Mouse (Mus musculus): ENCODE data around the gene Smox. TPM values are rescaled to one million over a fixed set of nuclear protein-coding genes. Genes with fewer than 3 reads are reported as not detected.
A peak's percentile ranks its signal among the peaks of the same experiment; 100 is the strongest.

The Smox gene
- polyA plus RNA-seq, 2 experiments = 37.9 to 68.8 TPM

DNA sequence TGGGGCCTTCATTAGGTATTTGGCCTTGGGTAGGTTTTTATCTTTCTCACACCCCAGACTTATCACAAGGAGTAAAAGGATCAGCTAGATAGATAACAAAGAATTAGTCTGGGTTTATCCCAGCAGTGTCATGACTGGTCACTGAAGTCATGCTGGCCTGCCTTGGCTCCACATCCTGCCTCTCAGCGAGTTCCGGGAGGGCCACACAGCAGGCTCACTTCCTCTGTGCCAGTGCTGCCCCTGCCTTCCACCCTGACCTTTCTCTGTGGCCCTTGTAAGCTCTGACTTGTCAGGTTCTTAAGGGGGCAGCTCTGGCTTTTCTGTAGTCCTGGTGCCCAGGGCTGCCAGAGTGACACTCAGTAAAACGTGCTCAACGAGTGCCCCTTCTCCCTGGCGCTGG, 11.3 kb downstream of the Smox start:
- Histone ChIP-seq H3K9me3 (ENCODE audit: control insufficient read depth, low read length) (no peaks in the 10 kb centered on the region), H3K4me1 (ENCODE audit: control insufficient read depth, insufficient read depth, low read length) (peaks cover 66% of the 10 kb centered on the region), H3K4me2 (replicated peaks; ENCODE audit: low read depth, low read length, severe bottlenecking) (no peak overlapping the region), H3K27me3 (ENCODE audit: control insufficient read depth, insufficient read depth, low read length) (no peaks in the 10 kb centered on the region), H3K27ac (replicated peaks; ENCODE audit: low read depth, low read length) (no peak overlapping the region), H3K36me3 (ENCODE audit: control insufficient read depth, insufficient read depth, low read length) (no peaks in the 10 kb centered on the region), H3K9ac (ENCODE audit: low read depth, low read length, severe bottlenecking) (no peak overlapping the region), H3K4me3 (replicated peaks; ENCODE audit: low read length) (no peak overlapping the region)
- DNase-seq (ENCODE audit: low spot score) = no peak
- 70% methylated on average over 5 of the region's 5 CpGs for WGBS
- TF ChIP-seq POLR2A (IDR thresholded peaks at IDR 0.05; ENCODE audit: borderline replicate concordance, extremely low read depth, insufficient read depth, insufficient read length) = no peak
- ATAC-seq (ENCODE audit: low FRiP score, low read depth) = no peak

GRCm38 (mm10) chr2:131505431-131505830, 14.1 kb downstream of the Smox start:
- DNase-seq (ENCODE audit: low spot score) (no peak), ATAC-seq (ENCODE audit: low FRiP score, low read depth) (no peak)
- Histone ChIP-seq H3K27me3 (ENCODE audit: control insufficient read depth, insufficient read depth, low read length) (no peaks in the 10 kb centered on the region), H3K36me3 (ENCODE audit: control insufficient read depth, insufficient read depth, low read length) (no peaks in the 10 kb centered on the region), H3K4me3 (replicated peaks; ENCODE audit: low read length) (no peak overlapping the region), H3K4me2 (replicated peaks; ENCODE audit: low read depth, low read length, severe bottlenecking) (no peak overlapping the region), H3K9ac (ENCODE audit: low read depth, low read length, severe bottlenecking) (no peak overlapping the region), H3K9me3 (ENCODE audit: control insufficient read depth, low read length) (no peaks in the 10 kb centered on the region), H3K4me1 (ENCODE audit: control insufficient read depth, insufficient read depth, low read length) (peaks cover 61% of the 10 kb centered on the region), H3K27ac (replicated peaks; ENCODE audit: low read depth, low read length) (no peak overlapping the region)
- no peak for TF ChIP-seq POLR2A (IDR thresholded peaks at IDR 0.05; ENCODE audit: borderline replicate concordance, extremely low read depth, insufficient read depth, insufficient read length)

DNA sequence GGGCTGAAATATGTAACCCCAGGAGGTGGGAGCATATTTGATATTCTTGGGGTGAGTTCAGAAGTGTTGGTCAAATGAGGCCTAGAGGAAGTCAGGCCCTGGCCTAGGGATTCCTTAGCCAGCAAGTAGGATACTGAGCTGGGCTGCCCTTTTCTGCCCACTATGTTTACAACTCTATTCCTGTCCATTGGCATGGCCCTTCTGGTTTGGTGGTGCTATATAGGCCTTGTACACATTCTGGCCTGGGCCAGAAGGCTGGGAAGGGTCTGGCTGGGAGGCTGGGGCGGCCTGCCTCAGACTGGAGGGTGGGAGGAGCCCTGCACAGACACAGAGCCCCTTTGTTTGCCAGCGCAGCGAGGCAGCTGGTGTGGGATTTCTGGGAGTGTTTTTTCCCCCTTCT, 15.1 kb downstream of the Smox start:
- no peak for TF ChIP-seq POLR2A (IDR thresholded peaks at IDR 0.05; ENCODE audit: borderline replicate concordance, extremely low read depth, insufficient read depth, insufficient read length)
- ATAC-seq (ENCODE audit: low FRiP score, low read depth) = peak; percentile 73; the same call in 1 of the 2 replicates
- 0 out of 2 replicates have a peak overlapping the region, but pooled peaks have one; percentile 11 for H3K4me2 ChIP-seq (replicated peaks; ENCODE audit: low read depth, low read length, severe bottlenecking)
- WGBS = 11% methylated on average over 3 of the region's 3 CpGs
- peaks cover 54% of the 10 kb centered on the region for H3K4me1 ChIP-seq (ENCODE audit: control insufficient read depth, insufficient read depth, low read length)
- H3K27me3 ChIP-seq (ENCODE audit: control insufficient read depth, insufficient read depth, low read length) = no peaks in the 10 kb centered on the region
- H3K27ac ChIP-seq (replicated peaks; ENCODE audit: low read depth, low read length) = peak overlapping the region; percentile 93
- no peaks in the 10 kb centered on the region for H3K36me3 ChIP-seq (ENCODE audit: control insufficient read depth, insufficient read depth, low read length)
- no peaks in the 10 kb centered on the region for H3K9me3 ChIP-seq (ENCODE audit: control insufficient read depth, low read length)
- no peak overlapping the region for H3K4me3 ChIP-seq (replicated peaks; ENCODE audit: low read length)
- H3K9ac ChIP-seq (ENCODE audit: low read depth, low read length, severe bottlenecking) = peak overlapping the region; percentile 36
- peak; percentile 51 for DNase-seq (ENCODE audit: low spot score)

GRCm38 (mm10) chr2:131508501-131508900, 17.2 kb downstream of the Smox start:
- Histone ChIP-seq H3K36me3 (ENCODE audit: control insufficient read depth, insufficient read depth, low read length) (no peaks in the 10 kb centered on the region), H3K27me3 (ENCODE audit: control insufficient read depth, insufficient read depth, low read length) (no peaks in the 10 kb centered on the region), H3K4me1 (ENCODE audit: control insufficient read depth, insufficient read depth, low read length) (peaks cover 45% of the 10 kb centered on the region), H3K27ac (replicated peaks; ENCODE audit: low read depth, low read length) (no peak overlapping the region), H3K4me3 (replicated peaks; ENCODE audit: low read length) (no peak overlapping the region), H3K9me3 (ENCODE audit: control insufficient read depth, low read length) (no peaks in the 10 kb centered on the region), H3K9ac (ENCODE audit: low read depth, low read length, severe bottlenecking) (no peak overlapping the region), H3K4me2 (replicated peaks; ENCODE audit: low read depth, low read length, severe bottlenecking) (no peak overlapping the region)
- 53% methylated on average over 2 of the region's 2 CpGs for WGBS
- DNase-seq (ENCODE audit: low spot score) (no peak), ATAC-seq (ENCODE audit: low FRiP score, low read depth) (no peak)
- TF ChIP-seq POLR2A (IDR thresholded peaks at IDR 0.05; ENCODE audit: borderline replicate concordance, extremely low read depth, insufficient read depth, insufficient read length) = no peak

DNA sequence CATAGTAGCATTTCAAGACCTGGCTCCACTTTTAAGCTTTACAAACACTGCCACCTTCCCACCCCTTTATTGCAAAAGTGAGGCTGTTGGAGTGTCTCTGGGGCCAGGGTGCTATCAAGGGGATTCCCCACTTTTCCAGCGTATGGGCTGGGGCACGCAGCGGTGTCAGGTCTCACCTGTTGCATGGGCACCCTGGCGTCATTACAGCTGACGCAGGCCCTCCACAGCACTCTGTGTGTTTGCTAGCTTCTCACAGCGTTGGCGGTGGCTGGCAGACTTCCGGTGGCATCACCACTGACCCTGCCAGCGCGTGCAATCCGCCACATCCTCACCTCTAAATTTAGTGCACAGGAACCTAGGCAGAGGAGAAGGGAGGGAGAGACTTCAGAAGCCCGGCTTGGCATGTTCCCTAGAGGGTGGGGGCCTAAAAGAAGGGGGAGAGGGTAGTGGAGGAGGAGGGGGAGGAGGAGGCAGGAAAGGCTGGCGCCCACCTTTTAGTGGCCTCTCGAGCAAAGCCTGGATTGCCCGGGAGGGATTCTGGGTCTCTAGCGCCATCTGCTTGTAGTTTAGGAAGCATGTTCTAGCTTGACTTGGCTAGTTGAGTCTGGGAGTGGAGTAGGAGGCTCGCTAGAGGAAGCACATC, 18.5 kb downstream of the Smox start:
- DNase-seq (ENCODE audit: low spot score) (peak; percentile 94), ATAC-seq (ENCODE audit: low FRiP score, low read depth) (peak; percentile 58; the same call in 1 of the 2 replicates)
- Histone ChIP-seq H3K36me3 (ENCODE audit: control insufficient read depth, insufficient read depth, low read length) (no peaks in the 10 kb centered on the region), H3K9me3 (ENCODE audit: control insufficient read depth, low read length) (no peaks in the 10 kb centered on the region), H3K27ac (replicated peaks; ENCODE audit: low read depth, low read length) (peak overlapping the region; percentile 35; the same call in 1 of the 2 replicates), H3K4me3 (replicated peaks; ENCODE audit: low read length) (peak overlapping the region; percentile 20), H3K4me2 (replicated peaks; ENCODE audit: low read depth, low read length, severe bottlenecking) (peak overlapping the region; percentile 54), H3K27me3 (ENCODE audit: control insufficient read depth, insufficient read depth, low read length) (no peaks in the 10 kb centered on the region), H3K9ac (ENCODE audit: low read depth, low read length, severe bottlenecking) (peak overlapping the region; percentile 42), H3K4me1 (ENCODE audit: control insufficient read depth, insufficient read depth, low read length) (peaks cover 45% of the 10 kb centered on the region)
- 11% methylated on average over 17 of the region's 17 CpGs for WGBS
- TF ChIP-seq POLR2A (IDR thresholded peaks at IDR 0.05; ENCODE audit: borderline replicate concordance, extremely low read depth, insufficient read depth, insufficient read length) = no peak
